Mouse (Mus musculus): ENCODE data around the gene Tcstv1.
"Not testable (repeated sequence)": the region's sequence is repeated elsewhere in the genome, so short reads cannot be mapped to it uniquely, and the experiment has no call there.

Tcstv1 gene

GRCm38 (mm10) chr13:119894685-119895084 lies at the start of gene Tcstv1:
Tcstv1 (minus strand) TSS chr13:119894785.
- DNase-seq (ENCODE audit: low read depth, low spot score) = not testable (repeated sequence)

GRCm38 (mm10) chr13:119929172-119929571 lies 34.6 kb upstream of the Tcstv1 start, which contains the start of gene Gm21761:
Gm21761 (minus strand) TSS chr13:119929272.
- not testable (repeated sequence) for DNase-seq (ENCODE audit: low read depth, low spot score)

GRCm38 (mm10) chr13:119924597-119925340 lies 30.2 kb upstream of the Tcstv1 start:
- DNase-seq (ENCODE audit: low read depth, low spot score) = not testable (repeated sequence)

GRCm38 (mm10) chr13:119916966-119917722 lies 22.6 kb upstream of the Tcstv1 start:
- DNase-seq (ENCODE audit: low read depth, low spot score) = not testable (repeated sequence)

- not testable (repeated sequence) for DNase-seq (ENCODE audit: low read depth, low spot score)
These were observed 21.9 kb upstream of the Tcstv1 start for GRCm38 (mm10) chr13:119916449-119916848.

- not testable (repeated sequence) for DNase-seq (ENCODE audit: low read depth, low spot score)
These were observed 4.0 kb upstream of the Tcstv1 start for GRCm38 (mm10) chr13:119898549-119898948.

- DNase-seq (ENCODE audit: low read depth, low spot score) = not testable (repeated sequence)
These were observed 7.7 kb downstream of the Tcstv1 start for GRCm38 (mm10) chr13:119886896-119887295.

GRCm38 (mm10) chr13:119864395-119864999 lies 30.1 kb downstream of the Tcstv1 start:
- DNase-seq (ENCODE audit: low read depth, low spot score) = not testable (repeated sequence)

GRCm38 (mm10) chr13:119862399-119862798 lies 32.2 kb downstream of the Tcstv1 start:
- DNase-seq (ENCODE audit: low read depth, low spot score) = not testable (repeated sequence)
